15 mouse cellular contexts compared by ENCODE assay signal in genomic region chr10:70477741-70478145, GRCm38 (mm10). TPM values are rescaled to one million over a fixed set of nuclear protein-coding genes. Genes with fewer than 3 reads are reported as not detected.
DNase-seq lines count a peak whose midpoint lies in the region; ATAC-seq and TF ChIP-seq lines count a peak whose summit lies in the region.
"Had no signal": no experiment of that assay in that cellular context is flagged by ENCODE, and none has a peak within 500 bp of the region (broad histone marks: within the 10 kb centered on the region; RNA-seq: fewer than 3 reads in every experiment).

No protein-coding gene starts in this region.

- H3K36me3 ChIP-seq in midbrain, embryonic 14.5 days (ENCODE audit: control insufficient read depth, insufficient read depth, low read length) = peaks cover 59% of the 10 kb centered on the region
- no peaks in the 10 kb centered on the region for H3K36me3 ChIP-seq in liver, postnatal 0 days (replicated peaks; ENCODE audit: insufficient read depth, low read length)

- H3K4me2 ChIP-seq in midbrain, embryonic 14.5 days (ENCODE audit: low read length) = no peak overlapping the region
- no peak overlapping the region for H3K4me2 ChIP-seq in liver, postnatal 0 days (ENCODE audit: low read depth, low read length)
- H3K4me2 ChIP-seq: heart, embryonic 15.5 days had no signal

- no peak overlapping the region for H3K4me3 ChIP-seq in midbrain, embryonic 14.5 days (replicated peaks; ENCODE audit: low read depth, low read length)
- H3K4me3 ChIP-seq in liver, postnatal 0 days (ENCODE audit: low read depth, low read length) = no peak overlapping the region
- H3K4me3 ChIP-seq: heart, embryonic 15.5 days had no signal

- H3K4me1 ChIP-seq in midbrain, embryonic 14.5 days (ENCODE audit: control insufficient read depth, insufficient read depth, low read length) = no peaks in the 10 kb centered on the region
- H3K4me1 ChIP-seq in liver, postnatal 0 days (ENCODE audit: insufficient read depth) = no peaks in the 10 kb centered on the region
- H3K4me1 ChIP-seq: heart, embryonic 15.5 days had no signal

- TF ChIP-seq EP300 in liver, postnatal 0 days (IDR thresholded peaks at IDR 0.05; ENCODE audit: low read depth) = no peak

- H3K27ac ChIP-seq in midbrain, embryonic 14.5 days (replicated peaks; ENCODE audit: low read depth, low read length) = no peak overlapping the region
- no peak overlapping the region for H3K27ac ChIP-seq in liver, postnatal 0 days (ENCODE audit: low read depth)
- H3K27ac ChIP-seq: heart, embryonic 15.5 days had no signal

- H3K9ac ChIP-seq in midbrain, embryonic 14.5 days (replicated peaks; ENCODE audit: low read length) = no peak overlapping the region
- H3K9ac ChIP-seq in liver, postnatal 0 days (replicated peaks) = no peak overlapping the region
- H3K9ac ChIP-seq: heart, embryonic 15.5 days had no signal

- no peaks in the 10 kb centered on the region for H3K27me3 ChIP-seq in midbrain, embryonic 14.5 days (ENCODE audit: control insufficient read depth, insufficient read depth, low read length)
- no peaks in the 10 kb centered on the region for H3K27me3 ChIP-seq in liver, postnatal 0 days (ENCODE audit: insufficient read depth, low read length)
- H3K27me3 ChIP-seq: heart, embryonic 15.5 days had no signal

- TF ChIP-seq CTCF in liver, postnatal 0 days (IDR thresholded peaks at IDR 0.05; ENCODE audit: low read depth) = no peak

- WGBS in midbrain, embryonic 14.5 days = 99% methylated on average over 10 of the region's 10 CpGs
- 87% methylated on average over 10 of the region's 10 CpGs for WGBS in liver, postnatal 0 days (ENCODE audit: insufficient replicate concordance)

- no peaks in the 10 kb centered on the region for H3K9me3 ChIP-seq in midbrain, embryonic 14.5 days (ENCODE audit: control insufficient read depth, low read length)
- H3K9me3 ChIP-seq in liver, postnatal 0 days (ENCODE audit: low read length) = no peaks in the 10 kb centered on the region; the same call in 1 of the 2 replicates
- H3K9me3 ChIP-seq: heart, embryonic 15.5 days had no signal

- ATAC-seq in midbrain, embryonic 14.5 days (ENCODE audit: low FRiP score, low TSS enrichment) = no peak
- ATAC-seq in liver, postnatal 0 days = no peak
- ATAC-seq: forebrain, embryonic 16.5 days had no signal

- DNase-seq in gastrocnemius, adult 18-20 months (ENCODE audit: low spot score) = peak; percentile 85
- no peak for DNase-seq in gastrocnemius, postnatal 4 days (ENCODE audit: low spot score in 2 of 2)
- DNase-seq in right cerebral cortex, postnatal 10 days (ENCODE audit: low spot score in 2 of 2) = peak; percentile 55 to 64
- DNase-seq in right cerebral cortex, postnatal 25 days = no peak
- DNase-seq in fibroblast of lung, adult 2 months (ENCODE audit: low read depth) = peak; percentile 58
- DNase-seq in lung, postnatal 36 days = peak; percentile 41
- no peak for DNase-seq in midbrain, embryonic 14.5 days
- no peak for DNase-seq in liver, postnatal 0 days
- DNase-seq: kidney, postnatal 14 days; layer of hippocampus, postnatal 36 days; liver; thymus, postnatal 36 days had no signal

RNA-seq across cellular contexts. Expression of gene Fam13c, which starts 37.5 kb away (rescaled TPM):
- total RNA-seq in gastrocnemius, adult 18-20 months (2021) = 1 to 10 TPM; 4.6 to 6.3 TPM
- total RNA-seq in gastrocnemius, postnatal 4 days (2021) = 1 to 10 TPM; 7.9 to 8.3 TPM
- polyA plus RNA-seq in midbrain, embryonic 14.5 days (2014; fragmentation: Nextera tagmentation; extraction: Ambion mirVana) = 31.3 and 33.6 TPM in 2 replicates
- polyA plus RNA-seq in liver, postnatal 0 days (2015; fragmentation: Nextera tagmentation; extraction: Ambion mirVana) = 0.17 and 0.22 TPM in 2 replicates
- total RNA-seq: common myeloid progenitor, adult 5-6 weeks had no signal

Comparison
In these comparisons a context has a peak if more than half of its experiments do, and no peak if none do; other contexts are left out.
1. DNase-seq: peak in gastrocnemius, adult 18-20 months (single experiment), right cerebral cortex, postnatal 10 days (2 of 2), fibroblast of lung, adult 2 months (single experiment) and lung, postnatal 36 days (single experiment); none in gastrocnemius, postnatal 4 days (0 of 2), right cerebral cortex, postnatal 25 days (single experiment), midbrain, embryonic 14.5 days (single experiment) and liver, postnatal 0 days (single experiment).